Mouse (Mus musculus) left cerebral cortex, postnatal 4 days (tissue): Measurements from ENCODE around the gene Ptprn2. TPM values are rescaled to one million over a fixed set of nuclear protein-coding genes. Genes with fewer than 3 reads are reported as not detected.
A peak's percentile ranks its signal among the peaks of the same experiment; 100 is the strongest.

Experiments
- DNase-seq: peaks from one replicate; pipeline ENCODE4 v3.0.0-alpha.2; 2022
- intact Hi-C: fragments of 180-260 bp; cut with DNase I; formaldehyde crosslinking; loops from one replicate; pipeline ENCODE4 v1.15.1; 2025
- total RNA-seq, 2 experiments: library from RNA; stranded (reverse); gene quantifications; 2 replicates each; pipeline ENCODE4 v1.2.3; 2021

Ptprn2 gene
- total RNA-seq: 100 to 1,000 TPM; 172 to 180 TPM

DNA sequence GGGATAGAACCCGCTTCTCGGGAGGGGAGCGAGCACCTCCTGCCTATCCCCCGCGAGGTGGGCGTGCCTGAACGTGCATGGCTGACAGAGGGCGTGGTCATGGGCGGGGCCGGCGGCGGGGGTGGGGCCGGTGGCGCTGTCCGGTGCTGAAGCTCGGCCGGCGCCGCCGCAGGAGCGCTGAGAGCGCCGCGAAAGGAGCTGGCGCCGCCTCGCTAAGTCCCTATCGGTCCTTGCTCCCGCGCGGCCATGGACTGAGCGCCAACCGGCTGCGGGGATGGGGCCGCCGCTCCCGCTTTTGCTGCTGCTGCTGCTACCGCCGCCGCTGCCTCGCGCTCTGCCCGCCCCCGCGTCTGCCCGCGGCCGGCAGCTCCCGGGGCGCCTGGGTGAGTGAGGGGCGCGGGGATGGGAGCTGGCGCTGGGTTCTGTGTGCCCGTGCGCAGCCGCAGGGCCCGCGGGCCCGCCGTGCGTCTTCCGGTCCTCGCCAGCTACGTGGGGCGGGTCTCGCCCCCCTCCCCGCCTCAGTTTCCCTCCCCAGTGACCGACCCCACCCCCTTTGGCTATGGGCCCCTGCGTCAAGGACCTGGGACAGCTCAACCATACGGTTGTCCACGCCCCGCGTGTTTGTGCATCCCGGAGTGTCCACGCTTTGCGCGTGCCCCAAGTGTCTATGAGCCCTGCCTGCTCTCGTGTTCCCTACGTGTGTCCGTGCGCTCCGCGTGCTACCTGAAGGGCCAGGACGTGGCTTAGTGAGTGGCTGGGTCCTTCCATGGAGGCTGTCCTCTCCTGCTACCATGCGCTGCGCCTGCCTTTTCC is at the start of gene Ptprn2:
Ptprn2 (plus strand) TSS at position 130 of the 813 bp plus-strand sequence.
- DNase-seq: peak; percentile 87
- intact Hi-C loops: loop anchor here (5.0 to 10.0 kb wide), 2 partner anchors 119 to 137 kb away; no protein-coding TSS in a partner anchor

DNA sequence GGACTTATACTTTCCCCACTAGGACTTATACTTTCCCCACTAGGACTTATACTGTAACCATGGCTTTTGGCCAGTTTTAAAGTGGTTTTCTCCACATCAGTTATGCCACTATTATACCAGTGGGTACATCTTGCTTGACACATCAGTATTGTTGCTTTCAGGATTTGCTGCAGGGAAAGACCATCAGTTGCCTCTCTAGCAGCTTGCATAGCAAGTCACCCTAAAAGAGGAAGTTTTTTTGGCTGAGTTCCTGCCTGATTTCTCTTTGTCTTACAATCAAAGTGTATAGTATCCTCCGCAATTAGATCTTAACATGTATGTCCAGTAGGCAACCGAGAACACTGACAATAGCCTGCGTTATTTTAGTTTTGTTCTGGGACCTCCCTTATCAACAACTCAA is 49.4 kb upstream of the Ptprn2 start:
- DNase-seq: no peak
- intact Hi-C loops: no loop called here

GRCm38 (mm10) chr12:116438591-116438990 is 46.9 kb upstream of the Ptprn2 start:
- intact Hi-C loops: no loop called here

DNA sequence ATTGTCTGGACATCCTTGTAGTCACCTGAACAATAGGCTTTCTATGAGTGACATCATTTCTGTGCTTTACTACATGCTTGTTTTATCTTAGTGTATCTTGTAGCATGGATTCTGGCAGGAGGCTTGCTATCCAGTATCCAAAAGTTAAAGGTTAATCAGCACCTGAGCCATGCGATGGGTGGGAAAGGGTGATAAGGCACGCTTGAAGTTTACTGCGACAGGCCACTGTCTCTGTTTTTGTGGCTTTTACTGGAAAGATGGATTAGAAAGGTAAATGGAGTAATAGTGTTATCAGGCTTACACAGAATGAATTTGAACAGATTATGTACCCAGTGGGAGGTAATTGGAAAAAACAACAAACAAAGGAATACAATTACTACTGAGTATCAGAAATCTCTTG is 43.3 kb upstream of the Ptprn2 start:
- DNase-seq: no peak
- intact Hi-C loops: no loop called here

More at GRCm38 (mm10) chr12:116438591-116438990, 46.9 kb upstream of the Ptprn2 start:
- DNase-seq: no peak

- intact Hi-C loops: no loop called here
These were observed 36.0 kb upstream of the Ptprn2 start for GRCm38 (mm10) chr12:116449536-116449935.

GRCm38 (mm10) chr12:116460379-116461065 is 25.0 kb upstream of the Ptprn2 start:
- intact Hi-C loops: no loop called here
- DNase-seq: no peak

More at GRCm38 (mm10) chr12:116449536-116449935, 36.0 kb upstream of the Ptprn2 start:
- no peak for DNase-seq

- intact Hi-C loops: no loop called here
- DNase-seq: no peak
These were observed 18.5 kb upstream of the Ptprn2 start for GRCm38 (mm10) chr12:116467030-116467429.

DNA sequence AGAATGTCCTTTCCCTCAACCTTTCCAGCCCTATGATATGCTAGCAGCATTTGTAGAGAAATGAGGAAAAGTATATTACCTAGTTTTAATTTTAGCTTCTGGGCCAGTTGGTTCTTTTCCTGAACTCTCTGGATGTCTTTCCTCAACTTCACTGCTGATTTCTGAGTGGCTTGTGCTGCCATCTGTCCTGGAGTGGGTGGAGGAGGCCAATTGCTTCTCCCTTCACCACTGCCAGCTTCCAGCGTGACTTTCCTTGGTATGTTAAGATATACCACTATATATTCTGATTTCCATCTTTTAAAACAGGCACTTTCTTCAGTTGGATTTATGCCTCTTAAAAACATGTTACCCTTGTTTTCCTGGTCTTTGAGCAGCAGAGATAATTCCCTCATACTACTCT is 17.2 kb upstream of the Ptprn2 start:
- intact Hi-C loops: no loop called here
- no peak for DNase-seq

DNA sequence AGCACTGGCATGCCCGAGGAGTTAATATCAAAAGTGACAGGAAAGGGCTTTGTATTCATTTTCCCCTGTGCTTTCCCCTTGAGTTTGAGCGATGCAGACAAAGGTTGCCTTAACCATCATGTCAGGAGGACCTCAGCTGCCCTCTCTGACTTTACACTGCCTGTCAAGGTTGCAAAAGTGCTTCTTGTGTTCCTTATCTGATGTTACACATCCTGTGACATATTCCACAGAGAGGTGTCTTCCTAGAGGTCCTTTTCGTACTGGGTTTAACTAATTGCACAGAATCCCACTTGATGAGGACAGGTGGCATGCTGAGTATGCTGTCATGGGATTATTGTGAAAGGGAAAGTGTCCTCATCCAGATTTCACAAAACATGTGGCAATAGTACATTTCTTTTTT is 16.4 kb upstream of the Ptprn2 start:
- DNase-seq: no peak
- intact Hi-C loops: no loop called here

GRCm38 (mm10) chr12:116473264-116473663 is 12.3 kb upstream of the Ptprn2 start:
- no peak for DNase-seq
- intact Hi-C loops: no loop called here

GRCm38 (mm10) chr12:116473761-116474160 is 11.8 kb upstream of the Ptprn2 start:
- intact Hi-C loops: no loop called here
- DNase-seq: no peak

GRCm38 (mm10) chr12:116474676-116475075 is 10.8 kb upstream of the Ptprn2 start:
- intact Hi-C loops: no loop called here
- DNase-seq: no peak

GRCm38 (mm10) chr12:116478771-116479170 is 6.7 kb upstream of the Ptprn2 start:
- DNase-seq: no peak
- intact Hi-C loops: no loop called here

DNA sequence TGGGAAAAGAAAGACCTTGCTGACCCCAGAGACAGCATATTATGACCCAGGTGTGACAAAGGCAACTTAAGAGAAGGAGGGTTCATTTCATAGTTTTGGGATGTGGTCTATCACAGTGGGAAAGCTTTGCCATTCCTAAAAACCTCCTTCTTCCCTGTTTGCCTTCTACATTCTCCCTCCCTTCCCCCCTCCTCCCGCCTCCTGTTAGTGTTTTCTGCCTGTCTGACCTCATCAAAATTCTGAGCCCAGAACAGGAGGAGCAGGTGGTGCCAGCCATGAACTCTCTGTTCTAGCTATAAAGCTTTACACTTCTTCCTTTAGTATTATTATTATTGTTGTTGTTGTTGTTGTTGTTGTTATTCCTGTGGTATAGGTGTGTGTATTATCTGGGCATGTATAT is 3.6 kb upstream of the Ptprn2 start:
- intact Hi-C loops: loop anchor here (10.0 kb wide), 1 partner anchor 123 kb away; no protein-coding TSS in a partner anchor
- peak; percentile 16 for DNase-seq

DNA sequence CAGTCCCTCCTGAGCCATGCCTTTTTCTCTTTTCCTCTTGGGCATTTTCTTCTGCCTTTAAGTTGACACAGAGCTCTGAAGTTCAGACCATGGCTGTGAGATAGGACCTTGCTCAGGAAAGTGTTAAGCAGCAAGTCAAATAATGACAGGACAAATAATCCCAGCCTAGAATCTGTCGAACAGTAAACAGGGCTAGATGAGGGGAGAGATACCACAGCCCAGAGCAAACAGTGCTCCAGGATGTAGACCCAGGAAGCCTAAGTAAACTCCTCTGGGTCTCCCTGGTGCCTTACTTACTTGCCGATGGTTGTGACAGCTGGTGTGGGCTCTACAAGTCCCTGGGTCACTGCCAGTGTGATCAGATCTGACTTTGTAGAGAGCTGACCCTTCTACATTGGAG is 1.9 kb upstream of the Ptprn2 start:
- DNase-seq: no peak
- intact Hi-C loops: loop anchor here (10.0 kb wide), 1 partner anchor 121 kb away; no protein-coding TSS in a partner anchor

DNA sequence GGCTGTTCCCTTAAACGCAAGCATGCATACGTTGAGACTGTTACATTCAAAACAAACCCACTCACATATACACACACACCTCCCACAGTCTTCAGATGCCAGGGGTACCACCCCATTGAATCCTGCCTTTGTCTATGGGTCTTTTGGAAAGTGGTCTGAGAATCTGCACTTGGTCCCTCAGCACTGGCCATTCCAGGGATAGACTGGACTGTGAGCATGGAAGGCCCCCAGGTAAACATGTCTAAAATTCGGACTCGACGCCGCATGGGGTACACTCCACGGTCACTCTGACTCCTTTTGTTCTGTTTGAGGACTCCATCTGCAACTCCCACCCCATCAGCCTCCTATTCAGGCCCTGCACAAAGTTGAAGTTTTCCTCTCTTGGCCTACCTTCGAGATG is 529 bp upstream of the Ptprn2 start:
- DNase-seq: no peak
- intact Hi-C loops: loop anchor here (5.0 to 10.0 kb wide), 2 partner anchors 120 to 137 kb away; no protein-coding TSS in a partner anchor

GRCm38 (mm10) chr12:116486404-116486730 is 847 bp downstream of the Ptprn2 start:
- intact Hi-C loops: loop anchor here (5.0 to 10.0 kb wide), 2 partner anchors 118 to 136 kb away; no protein-coding TSS in a partner anchor
- DNase-seq: no peak

DNA sequence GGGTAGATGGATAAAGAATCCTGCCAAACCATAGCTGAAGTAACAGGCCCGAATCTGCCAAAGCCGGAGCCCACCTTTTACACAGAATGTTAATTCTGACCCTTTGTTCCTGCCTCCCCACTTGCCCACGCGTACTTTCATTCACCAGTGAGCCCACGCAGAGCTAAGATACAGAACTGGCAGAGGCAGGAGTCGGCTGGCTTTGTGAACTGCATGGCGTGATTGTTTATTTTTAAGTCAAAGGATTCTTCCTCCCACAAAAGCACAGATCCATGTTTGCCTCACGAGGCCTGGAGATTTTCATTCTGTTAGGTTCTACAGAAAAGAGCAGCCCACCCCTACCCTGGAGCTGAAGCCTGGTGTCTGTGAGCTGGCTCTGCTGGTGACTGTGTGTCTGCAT is 3.3 kb downstream of the Ptprn2 start:
- intact Hi-C loops: loop anchor here (5.0 to 10.0 kb wide), 2 partner anchors 116 to 133 kb away; no protein-coding TSS in a partner anchor

DNA sequence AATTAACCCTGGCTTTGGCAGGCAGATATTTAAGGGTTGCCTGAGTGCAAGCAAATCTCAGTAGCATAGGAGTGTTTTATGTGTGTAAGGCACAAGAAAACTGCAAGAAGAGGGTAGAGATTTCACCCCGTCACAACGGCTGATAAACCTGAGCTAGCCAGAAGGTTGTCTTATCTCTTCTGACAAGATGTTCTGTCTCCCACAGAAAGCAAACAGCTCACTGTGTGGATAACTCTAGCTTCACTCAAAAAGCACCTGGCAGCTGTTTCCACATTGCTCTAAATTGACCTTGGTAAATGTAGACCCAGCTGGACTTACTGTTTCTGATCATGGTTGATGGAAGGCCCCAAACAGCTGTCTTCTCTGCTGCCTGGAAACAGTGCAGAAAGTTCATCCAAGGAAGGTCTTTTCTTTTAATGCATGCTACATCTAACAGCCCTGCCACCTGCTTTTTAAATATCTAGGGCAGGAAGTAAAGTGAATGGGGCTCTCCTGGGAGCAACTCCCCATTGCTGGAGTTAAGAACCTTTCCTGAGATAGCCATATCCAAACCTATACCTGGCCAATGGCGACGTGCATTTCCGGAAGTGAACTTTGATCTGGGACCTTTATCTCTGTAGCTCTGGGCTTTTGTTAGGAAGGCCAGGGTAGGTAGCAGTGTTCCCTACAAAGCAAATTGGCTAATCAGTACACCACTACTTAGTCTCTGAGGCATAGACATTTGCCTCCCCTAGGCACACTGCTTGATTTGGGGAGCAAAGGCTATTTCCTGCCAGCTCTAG is 5.2 kb downstream of the Ptprn2 start:
- no peak for DNase-seq
- intact Hi-C loops: no loop called here

More for the DNA sequence above, 3.3 kb downstream of the Ptprn2 start:
- no peak for DNase-seq

- intact Hi-C loops: no loop called here
- DNase-seq: no peak
These were observed 13.1 kb downstream of the Ptprn2 start for GRCm38 (mm10) chr12:116498666-116499065.

DNA sequence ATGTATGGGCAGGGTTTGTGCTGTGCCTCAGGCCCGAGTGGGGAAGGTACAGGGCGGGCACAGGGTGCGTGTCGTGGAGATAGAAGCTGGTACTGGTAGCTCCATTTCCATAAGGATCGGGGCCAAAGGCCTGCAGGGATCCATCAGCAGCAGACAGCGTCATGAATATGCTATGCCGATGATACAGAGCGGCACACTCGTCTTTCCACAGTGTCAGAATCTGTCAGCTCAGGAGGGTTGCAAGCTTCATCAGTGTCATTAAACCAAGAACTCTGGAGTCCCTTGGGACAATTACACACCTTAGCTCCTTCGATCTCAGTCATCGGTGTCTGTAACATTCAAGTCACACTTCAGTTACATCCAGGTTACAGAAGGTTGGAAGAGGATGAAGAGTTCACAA is 15.1 kb downstream of the Ptprn2 start:
- DNase-seq: peak; percentile 3

More for the DNA sequence above, 15.1 kb downstream of the Ptprn2 start:
- intact Hi-C loops: no loop called here
